Mouse (Mus musculus) liver, postnatal 0 days (tissue): ENCODE data around the gene Usf3. TPM values are rescaled to one million over a fixed set of nuclear protein-coding genes. Genes with fewer than 3 reads are reported as not detected.

Experiments
- ATAC-seq: fragments of 200-750 bp; cut with Nextera tagmentation; 2 replicates; pipeline ENCODE4 v1.8.0; 2017; ENCODE audit warnings: mild to moderate bottlenecking, moderate library complexity
- DNase-seq: peaks from one replicate; pipeline ENCODE4 v3.0.0-alpha.2; 2016
- H3K27ac ChIP-seq: fragments of 300-500 bp; sonication (generic); 2 replicates; pipeline ENCODE4 v1.5.1; 2014; ENCODE audit warnings: antibody characterized with exemption, moderate library complexity, mild to moderate bottlenecking, low read depth
- H3K27me3 ChIP-seq: fragments of 300-500 bp; sonication (generic); 2 replicates; pipeline ENCODE4 v1.6.1; 2014; ENCODE audit warnings: low read length, control low read depth, mixed read lengths; ENCODE audit not compliant: insufficient read depth
- H3K36me3 ChIP-seq: fragments of 300-500 bp; sonication (generic); replicated peaks from 2 replicates; pipeline ENCODE4 v1.6.1; 2014; ENCODE audit warnings: mild to moderate bottlenecking, control low read depth, low read length, moderate library complexity, mixed read lengths; ENCODE audit not compliant: insufficient read depth
- H3K4me1 ChIP-seq: fragments of 300-500 bp; sonication (generic); 2 replicates; pipeline ENCODE4 v1.6.1; 2014; ENCODE audit warnings: antibody characterized with exemption, mild to moderate bottlenecking, control low read depth; ENCODE audit not compliant: insufficient read depth
- H3K4me2 ChIP-seq: fragments of 300-500 bp; sonication (generic); 2 replicates; pipeline ENCODE4 v1.6.1; 2014; ENCODE audit warnings: low read depth, mild to moderate bottlenecking, low read length, moderate library complexity, mixed read lengths
- H3K4me3 ChIP-seq: fragments of 300-500 bp; sonication (generic); 2 replicates; pipeline ENCODE4 v1.5.1; 2014; ENCODE audit warnings: low read depth, low read length
- H3K9ac ChIP-seq: fragments of 300-500 bp; sonication (generic); replicated peaks from 2 replicates; pipeline ENCODE4 v1.6.1; 2014; ENCODE audit warnings: mild to moderate bottlenecking, moderate library complexity
- H3K9me3 ChIP-seq: fragments of 300-500 bp; sonication (generic); 2 replicates; pipeline ENCODE4 v1.6.1; 2016; ENCODE audit warnings: mild to moderate bottlenecking, control low read depth, low read length, mixed read lengths
- CTCF ChIP-seq: sonication (generic); IDR thresholded peaks from 2 replicates; pipeline ENCODE4 v1.5.1; 2016; ENCODE audit warnings: antibody characterized with exemption, low read depth
- EP300 ChIP-seq: IDR thresholded peaks from 2 replicates; pipeline ENCODE4 v1.6.1; 2016; ENCODE audit warnings: antibody characterized with exemption, low read depth, mild to moderate bottlenecking
- WGBS: fragments of 180-500 bp; shearing (Covaris S2); extraction: QIAGEN DNeasy Blood & Tissue Kit; methylation state at CpG from one replicate; pipeline ENCODE4 v1.1.7; 2014; ENCODE audit not compliant: insufficient replicate concordance; 5-methylcytosine and 5-hydroxymethylcytosine counted together
- polyA plus RNA-seq: library from polyadenylated mRNA; unstranded; fragments of >200 nt; fragmentation: Nextera tagmentation; extraction: Ambion mirVana; gene quantifications from 2 replicates; pipeline ENCODE4 v1.2.1, GENCODE M21; 2015

Usf3 gene
- polyA plus RNA-seq, 1 experiment from 2014 or later = 1.9 TPM

GRCm38 (mm10) chr16:44182597-44182996, 9.6 kb downstream of the Usf3 start:
- no peak overlapping the region for H3K27ac ChIP-seq
- DNase-seq (no peak), ATAC-seq (no peak)
- no peak overlapping the region for H3K9ac ChIP-seq
- TF ChIP-seq CTCF = no peak
- no peak for TF ChIP-seq EP300
- H3K4me3 ChIP-seq = no peak overlapping the region
- 88% methylated on average over 1 of the region's 1 CpGs for WGBS
- H3K36me3 ChIP-seq = peaks cover 10% of the 10 kb centered on the region; the same call in 1 of the 2 replicates
- no peak overlapping the region for H3K4me2 ChIP-seq
- no peaks in the 10 kb centered on the region for H3K27me3 ChIP-seq
- H3K4me1 ChIP-seq = 0 out of 2 replicates have a peak, but pooled peaks cover 5% of the 10 kb centered on the region
- no peaks in the 10 kb centered on the region for H3K9me3 ChIP-seq

- peaks cover 2% of the 10 kb centered on the region; the same call in 1 of the 2 replicates for H3K9me3 ChIP-seq
- TF ChIP-seq CTCF = no peak
- TF ChIP-seq EP300 = no peak
- peaks cover 10% of the 10 kb centered on the region; the same call in 1 of the 2 replicates for H3K36me3 ChIP-seq
- no peak for ATAC-seq
- no peak overlapping the region for H3K9ac ChIP-seq
- no peak for DNase-seq
- no peak overlapping the region for H3K27ac ChIP-seq
- no peaks in the 10 kb centered on the region for H3K4me1 ChIP-seq
- WGBS = 80% methylated on average over 3 of the region's 3 CpGs
- no peak overlapping the region for H3K4me3 ChIP-seq
- H3K4me2 ChIP-seq = no peak overlapping the region
- H3K27me3 ChIP-seq = no peaks in the 10 kb centered on the region
Measured at GRCm38 (mm10) chr16:44184769-44185168, 11.7 kb downstream of the Usf3 start.

- DNase-seq (no peak), ATAC-seq (no peak)
- H3K27me3 ChIP-seq = no peaks in the 10 kb centered on the region
- peaks cover 2% of the 10 kb centered on the region; the same call in 1 of the 2 replicates for H3K9me3 ChIP-seq
- 89% methylated on average over 4 of the region's 4 CpGs for WGBS
- no peak overlapping the region for H3K9ac ChIP-seq
- no peak overlapping the region for H3K27ac ChIP-seq
- TF ChIP-seq CTCF (no peak), EP300 (no peak)
- H3K4me1 ChIP-seq = 0 out of 2 replicates have a peak, but pooled peaks cover 1% of the 10 kb centered on the region
- H3K4me3 ChIP-seq = no peak overlapping the region
- H3K36me3 ChIP-seq = 0 out of 2 replicates have a peak, but pooled peaks cover 3% of the 10 kb centered on the region
- no peak overlapping the region for H3K4me2 ChIP-seq
Measured at GRCm38 (mm10) chr16:44187172-44187571, 14.1 kb downstream of the Usf3 start.

GRCm38 (mm10) chr16:44188766-44189165, 15.7 kb downstream of the Usf3 start:
- Histone ChIP-seq H3K4me1 (0 out of 2 replicates have a peak, but pooled peaks cover 3% of the 10 kb centered on the region), H3K4me3 (no peak overlapping the region), H3K27me3 (no peaks in the 10 kb centered on the region), H3K9ac (no peak overlapping the region), H3K36me3 (0 out of 2 replicates have a peak, but pooled peaks cover 3% of the 10 kb centered on the region), H3K4me2 (no peak overlapping the region), H3K9me3 (peaks cover 2% of the 10 kb centered on the region; the same call in 1 of the 2 replicates), H3K27ac (no peak overlapping the region)
- WGBS = 90% methylated on average over 3 of the region's 3 CpGs
- ATAC-seq (no peak), DNase-seq (no peak)
- peak; percentile 27; the same call in 1 of the 2 replicates for TF ChIP-seq CTCF
- no peak for TF ChIP-seq EP300

- H3K4me1 ChIP-seq = 0 out of 2 replicates have a peak, but pooled peaks cover 3% of the 10 kb centered on the region
- no peak overlapping the region for H3K4me2 ChIP-seq
- DNase-seq = no peak
- H3K4me3 ChIP-seq = no peak overlapping the region
- H3K9me3 ChIP-seq = peaks cover 2% of the 10 kb centered on the region; the same call in 1 of the 2 replicates
- H3K27ac ChIP-seq = no peak overlapping the region
- no peaks in the 10 kb centered on the region for H3K27me3 ChIP-seq
- TF ChIP-seq EP300 = no peak
- no peak for TF ChIP-seq CTCF
- ATAC-seq = no peak
- 62% methylated on average over 6 of the region's 6 CpGs for WGBS
- H3K9ac ChIP-seq = no peak overlapping the region
- H3K36me3 ChIP-seq = 0 out of 2 replicates have a peak, but pooled peaks cover 3% of the 10 kb centered on the region
Measured at GRCm38 (mm10) chr16:44190032-44190431, 17.0 kb downstream of the Usf3 start.

- ATAC-seq = no peak
- H3K27me3 ChIP-seq = no peaks in the 10 kb centered on the region
Measured at GRCm38 (mm10) chr16:44190968-44191367, 17.9 kb downstream of the Usf3 start.

More at GRCm38 (mm10) chr16:44190968-44191367, 17.9 kb downstream of the Usf3 start:
- H3K9ac ChIP-seq = no peak overlapping the region
- DNase-seq = no peak
- TF ChIP-seq EP300 (no peak), CTCF (no peak)
- H3K36me3 ChIP-seq = 0 out of 2 replicates have a peak, but pooled peaks cover 3% of the 10 kb centered on the region
- peaks cover 2% of the 10 kb centered on the region; the same call in 1 of the 2 replicates for H3K9me3 ChIP-seq
- 0 out of 2 replicates have a peak, but pooled peaks cover 3% of the 10 kb centered on the region for H3K4me1 ChIP-seq
- no peak overlapping the region for H3K4me3 ChIP-seq
- H3K27ac ChIP-seq = no peak overlapping the region
- WGBS = 89% methylated on average over 2 of the region's 2 CpGs
- no peak overlapping the region for H3K4me2 ChIP-seq
